Mouse (Mus musculus) cortical plate, adult 2 months (tissue): ENCODE results near the gene Knstrn.

Experiments
- CTCF ChIP-seq: fragments of 200-500 bp; IDR thresholded peaks from 2 replicates; pipeline ENCODE4 v1.5.1; 2011; ENCODE audit warnings: mild to moderate bottlenecking, control low read depth, low read length; ENCODE audit not compliant: insufficient read depth; ENCODE audit errors: extremely low read depth
- POLR2A ChIP-seq: fragments of 200-500 bp; IDR thresholded peaks from 2 replicates; pipeline ENCODE4 v1.6.1; 2011; ENCODE audit warnings: mild to moderate bottlenecking, low read length, control low read depth; ENCODE audit not compliant: insufficient read depth; ENCODE audit errors: extremely low read depth

DNA sequence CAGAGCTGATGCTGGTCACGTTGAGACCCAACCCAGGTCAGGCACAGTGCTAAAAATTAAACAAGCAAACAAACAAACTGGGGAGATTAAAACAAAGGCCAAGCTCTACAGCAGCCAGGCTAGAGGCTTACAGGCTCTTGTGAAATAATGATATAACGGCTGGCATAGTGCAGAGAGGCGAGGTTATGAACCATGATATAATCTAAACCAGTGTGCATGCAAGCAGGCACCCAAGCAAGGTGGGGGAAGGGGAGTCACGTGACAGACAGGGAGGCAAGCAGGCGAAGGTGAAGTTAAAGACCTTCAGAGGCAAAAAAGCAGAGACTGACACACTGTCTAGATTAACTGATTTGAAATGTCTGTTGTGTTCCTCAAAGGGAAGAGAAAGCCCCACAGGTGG lies 30.7 kb upstream of the Knstrn start:
- TF ChIP-seq POLR2A (no peak), CTCF (no peak)
